Mouse (Mus musculus) hematopoietic stem cell, adult 5-6 weeks (primary cell): Measurements from ENCODE around the gene Tcp11. TPM values are rescaled to one million over a fixed set of nuclear protein-coding genes. Genes with fewer than 3 reads are reported as not detected.

Source experiments
- ATAC-seq, 2 experiments: fragments of 125-278 bp in 1 of 2; replicated peaks in 1 of 2; 2 replicates each; pipeline ENCODE4 v1.8.0; 2016 to 2017; ENCODE audit warnings: inconsistent platforms in 2 of 2, mild to moderate bottlenecking in 2 of 2, moderate number of reproducible peaks in 2 of 2, low read depth in 1 of 2, moderate TSS enrichment in 1 of 2; ENCODE audit not compliant: low FRiP score in 2 of 2, poor library complexity in 2 of 2, severe bottlenecking in 2 of 2, insufficient read depth in 1 of 2, low TSS enrichment in 1 of 2
- total RNA-seq: library from RNA; stranded (forward); fragments of 172-1452, 232-1000 nt; gene quantifications from 2 replicates; pipeline ENCODE4 v1.2.3, GENCODE M21; 2017

Gene Tcp11
- total RNA-seq, 1 experiment from 2014 or later, result 3.6 TPM

- ATAC-seq, result no peak
Measured at GRCm38 (mm10) chr17:28060681-28061080, 19.8 kb downstream of the Tcp11 start.

GRCm38 (mm10) chr17:28058346-28058745 lies 22.1 kb downstream of the Tcp11 start:
- ATAC-seq, result no peak

- no peak for ATAC-seq
Measured at GRCm38 (mm10) chr17:28052293-28052863, 28.1 kb downstream of the Tcp11 start.

DNA sequence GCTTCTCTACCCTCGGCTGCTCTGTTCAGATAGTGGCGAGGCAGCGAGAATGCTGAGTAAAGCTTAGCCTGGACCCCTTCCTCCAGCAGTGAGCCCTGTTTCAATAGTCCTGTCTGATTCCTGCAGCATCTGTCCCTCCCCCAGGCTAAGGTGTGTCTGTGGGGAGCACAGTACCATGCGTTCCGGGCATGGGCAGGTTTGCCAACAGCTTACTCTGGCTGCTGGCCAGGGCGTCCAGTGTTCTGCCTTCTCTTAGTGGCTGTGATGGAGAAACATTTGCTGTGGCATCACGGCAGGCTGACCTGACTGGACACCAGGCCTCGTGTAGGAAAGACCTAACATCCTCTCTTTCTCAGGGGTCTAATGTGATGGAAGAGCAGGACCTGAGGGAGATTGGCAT lies 30.2 kb downstream of the Tcp11 start:
- no peak for ATAC-seq

- ATAC-seq, result peak; percentile 64 to 66; a peak in 3 of 4 replicates
Measured at GRCm38 (mm10) chr17:28048425-28048824, 32.0 kb downstream of the Tcp11 start.

DNA sequence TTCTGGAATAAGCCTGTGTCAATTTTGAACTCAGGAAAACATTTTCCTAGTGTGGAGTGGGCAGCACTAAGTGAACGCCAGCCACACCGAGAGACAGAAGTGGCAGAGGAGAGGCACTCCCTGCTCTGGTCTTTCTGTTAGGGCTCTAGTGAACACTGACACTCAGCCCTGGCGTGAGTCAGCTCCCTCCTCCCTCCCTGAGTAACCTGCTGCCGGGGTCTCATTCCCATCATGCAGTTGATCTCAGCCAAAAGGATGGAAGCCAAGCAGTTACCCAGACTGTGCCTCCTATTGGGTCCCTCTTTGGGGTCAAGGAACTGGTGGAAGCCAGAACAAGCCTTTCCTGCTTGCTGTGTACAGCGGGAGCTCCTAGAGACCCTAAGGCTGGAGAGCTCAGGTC lies 32.9 kb downstream of the Tcp11 start:
- ATAC-seq, result no peak

- no peak for ATAC-seq
Measured at GRCm38 (mm10) chr17:28047017-28047416, 33.4 kb downstream of the Tcp11 start.

- ATAC-seq, result no peak
Measured at GRCm38 (mm10) chr17:28042299-28042771, 38.1 kb downstream of the Tcp11 start.

GRCm38 (mm10) chr17:28041298-28041697 lies 39.1 kb downstream of the Tcp11 start:
- no peak for ATAC-seq

DNA sequence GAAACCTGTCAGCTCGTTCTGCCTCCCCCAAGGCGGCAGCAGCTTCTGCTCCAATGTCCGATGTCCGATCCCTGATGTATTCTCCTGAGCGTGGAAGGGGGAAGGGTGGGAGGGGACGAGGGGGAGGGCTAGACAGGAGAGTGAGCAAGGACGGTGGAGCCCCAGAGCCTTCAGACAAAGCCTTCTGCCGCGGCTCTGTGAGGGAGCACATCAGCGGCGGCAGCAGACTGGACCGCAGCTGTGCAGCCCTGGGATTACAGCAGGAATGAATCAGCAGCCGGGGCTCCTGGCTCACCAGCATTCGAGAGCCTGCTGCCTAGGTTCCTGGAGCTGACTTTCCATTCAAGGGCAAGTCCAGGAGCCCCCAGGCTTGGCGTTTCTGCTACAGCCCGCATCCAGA lies 39.8 kb downstream of the Tcp11 start:
- no peak for ATAC-seq

- no peak for ATAC-seq
Measured at GRCm38 (mm10) chr17:28036813-28037756, 43.4 kb downstream of the Tcp11 start.

DNA sequence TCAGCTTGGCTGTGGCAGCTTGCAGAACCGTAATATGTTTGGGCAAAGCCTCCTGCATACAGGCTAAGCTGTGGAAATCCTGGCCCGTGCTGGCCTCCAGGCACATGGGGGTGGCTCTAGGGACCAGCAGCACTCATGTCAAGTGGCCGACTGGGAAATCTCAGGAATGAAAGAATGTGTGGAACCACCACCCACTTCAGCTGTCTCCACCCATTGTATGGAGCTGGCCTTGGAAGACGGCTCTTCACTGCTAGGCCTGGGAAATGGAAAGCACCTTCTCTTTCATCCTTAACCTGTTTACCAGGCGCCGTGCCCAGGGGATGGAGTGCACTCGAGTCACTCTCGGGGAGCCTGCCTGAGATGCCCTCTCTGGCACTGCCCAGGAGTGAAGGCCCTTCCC lies 45.5 kb downstream of the Tcp11 start:
- no peak for ATAC-seq

DNA sequence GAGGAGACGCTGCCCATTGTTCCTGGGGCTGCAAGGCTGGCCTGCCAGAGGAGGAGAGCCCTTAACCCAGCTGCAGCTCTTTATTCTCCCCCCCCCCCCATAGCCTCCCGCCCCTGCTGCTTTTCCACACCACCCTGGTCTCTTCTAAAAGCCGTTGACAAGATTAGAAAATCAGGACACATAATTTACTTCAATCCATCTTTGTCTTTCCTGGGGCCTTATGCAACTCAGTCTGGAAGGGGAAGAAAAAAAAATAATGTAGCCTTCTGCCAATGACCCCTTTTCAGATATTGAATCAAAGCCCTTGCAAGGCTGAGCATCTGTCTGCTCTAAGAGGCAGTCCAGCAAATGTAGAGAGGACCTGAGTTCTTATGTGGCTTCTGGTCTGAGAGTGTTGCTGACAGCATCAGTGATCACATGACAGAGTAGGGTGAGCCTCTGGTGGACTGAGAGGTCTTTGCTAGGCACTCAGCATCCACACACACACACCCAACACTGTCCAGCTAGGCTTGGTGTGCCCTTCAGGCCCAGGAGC lies 47.3 kb downstream of the Tcp11 start:
- no peak for ATAC-seq

DNA sequence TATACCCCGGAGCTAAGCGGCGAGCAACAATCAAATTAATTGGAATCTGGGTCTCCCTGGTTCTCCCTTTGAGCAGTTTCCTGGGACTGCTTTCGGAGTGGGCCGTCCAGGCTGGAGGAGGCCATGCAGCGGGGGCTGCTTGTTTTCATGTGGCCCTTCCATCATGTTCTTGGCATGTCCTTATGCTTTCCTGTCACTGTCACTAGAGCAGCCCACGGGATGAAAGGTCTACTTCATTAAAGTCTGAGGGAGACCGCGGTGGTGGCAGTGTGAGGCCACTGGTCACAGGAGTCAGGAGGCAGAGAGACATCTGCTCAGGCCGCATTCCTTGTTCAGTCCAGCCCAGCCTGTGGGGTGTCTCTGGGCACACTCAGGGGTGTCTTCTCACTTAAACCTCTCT lies 48.2 kb downstream of the Tcp11 start:
- ATAC-seq, result no peak

GRCm38 (mm10) chr17:28031281-28031941 lies 49.0 kb downstream of the Tcp11 start:
- no peak for ATAC-seq

DNA sequence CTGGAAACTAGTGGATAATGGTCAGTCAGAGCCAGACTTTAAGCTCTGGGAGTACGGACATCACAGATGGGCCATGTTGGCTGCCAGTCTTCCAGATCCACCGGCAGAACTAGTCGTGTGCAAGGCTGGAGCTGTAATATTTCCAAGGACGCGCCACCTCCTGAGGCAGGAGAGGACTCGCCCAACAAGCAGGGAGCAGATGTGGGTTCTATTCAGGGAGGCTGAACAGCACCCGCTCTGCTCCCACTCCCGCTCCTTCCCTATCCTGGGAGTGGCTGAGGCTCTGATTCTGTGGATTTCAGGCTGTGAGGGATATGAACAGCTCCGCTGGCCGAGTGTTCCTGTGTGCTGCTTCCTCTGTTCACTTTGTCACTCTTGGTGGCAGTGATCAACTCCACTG lies 50.0 kb downstream of the Tcp11 start:
- no peak for ATAC-seq

- no peak for ATAC-seq
Measured at GRCm38 (mm10) chr17:28029308-28029707, 51.1 kb downstream of the Tcp11 start.

DNA sequence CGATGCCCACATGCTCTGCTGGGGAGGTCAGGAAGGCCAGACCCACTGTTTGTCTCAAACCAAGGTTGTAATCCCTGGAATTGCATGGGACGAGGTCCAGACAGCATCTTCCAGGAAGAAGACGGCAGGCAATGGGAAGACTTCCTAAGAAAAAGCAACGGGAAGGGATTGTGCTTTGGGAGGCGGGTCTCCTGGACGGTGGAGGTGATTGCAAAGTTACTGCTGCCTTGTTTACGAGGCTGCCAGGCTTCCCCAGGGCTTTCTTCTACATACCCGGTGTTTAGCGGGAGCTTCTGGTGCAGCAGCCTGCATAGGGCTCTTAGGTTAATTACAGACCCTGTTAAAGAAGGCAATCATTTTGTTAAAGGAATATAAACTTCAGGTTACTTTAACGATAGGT lies 52.2 kb downstream of the Tcp11 start:
- ATAC-seq, result no peak
